Mouse (Mus musculus) midbrain, embryonic 15.5 days (tissue): ENCODE measurements around the gene Gmpr. TPM values are rescaled to one million over a fixed set of nuclear protein-coding genes. Genes with fewer than 3 reads are reported as not detected.

Experiments used
- ATAC-seq: fragments of 200-750 bp; cut with Nextera tagmentation; replicated peaks from 2 replicates; pipeline ENCODE4 v1.8.0; 2017; ENCODE audit warnings: moderate TSS enrichment
- H3K27ac ChIP-seq: fragments of 300-500 bp; sonication (generic); 2 replicates; pipeline ENCODE4 v1.5.1; 2015; ENCODE audit warnings: mild to moderate bottlenecking, inconsistent platforms
- H3K27me3 ChIP-seq: fragments of 300-500 bp; sonication (generic); replicated peaks from 2 replicates; pipeline ENCODE4 v1.6.1; 2015; ENCODE audit warnings: inconsistent platforms
- H3K36me3 ChIP-seq: fragments of 300-500 bp; sonication (generic); replicated peaks from 2 replicates; pipeline ENCODE4 v1.6.1; 2015; ENCODE audit warnings: inconsistent platforms
- H3K4me1 ChIP-seq: fragments of 300-500 bp; sonication (generic); 2 replicates; pipeline ENCODE4 v1.6.1; 2015; ENCODE audit warnings: inconsistent platforms
- H3K4me2 ChIP-seq: fragments of 300-500 bp; sonication (generic); 2 replicates; pipeline ENCODE4 v1.6.1; 2015; ENCODE audit warnings: inconsistent platforms, mild to moderate bottlenecking, moderate library complexity
- H3K4me3 ChIP-seq: fragments of 300-500 bp; sonication (generic); 2 replicates; pipeline ENCODE4 v1.5.1; 2015; ENCODE audit warnings: mild to moderate bottlenecking, inconsistent platforms
- H3K9ac ChIP-seq: fragments of 300-500 bp; sonication (generic); 2 replicates; pipeline ENCODE4 v1.6.1; 2015; ENCODE audit warnings: mild to moderate bottlenecking, inconsistent platforms
- H3K9me3 ChIP-seq: fragments of 300-500 bp; sonication (generic); 2 replicates; pipeline ENCODE4 v1.6.1; 2016; ENCODE audit warnings: inconsistent platforms
- WGBS: fragments of 180-500 bp; shearing (Covaris S2); methylation state at CpG from one replicate; pipeline ENCODE4 v1.1.7; 2015; ENCODE audit warnings: mixed read lengths; 5-methylcytosine and 5-hydroxymethylcytosine counted together
- polyA plus RNA-seq: library from polyadenylated mRNA; unstranded; fragments of >200 nt; fragmentation: Nextera tagmentation; extraction: Ambion mirVana; gene quantifications from 2 replicates; pipeline ENCODE4 v1.2.1, GENCODE M21; 2015

Gmpr gene
- 29.5 and 31.7 TPM in 2 replicates for polyA plus RNA-seq

GRCm38 (mm10) chr13:45507274-45508229 lies at the start of gene Gmpr:
TSS of gene Gmpr (plus strand) at chr13:45507444.
- WGBS, result under 1% methylated on average over 63 of the region's 63 CpGs
- Histone ChIP-seq H3K4me2 (peak within 1 kb of the TSS; percentile 88), H3K27ac (peak within 1 kb of the TSS; percentile 53), H3K4me1 (peaks cover 16% of the 10 kb centered on the region), H3K9ac (peak within 1 kb of the TSS; percentile 57), H3K4me3 (peak within 1 kb of the TSS; percentile 57), H3K27me3 (peaks cover 8% of the 10 kb centered on the region), H3K9me3 (no peaks in the 10 kb centered on the region), H3K36me3 (no peaks in the 10 kb centered on the region)
- peak; percentile 91 for ATAC-seq

GRCm38 (mm10) chr13:45457459-45457858 lies 49.8 kb upstream of the Gmpr start:
- no peaks in the 10 kb centered on the region for H3K27me3 ChIP-seq
- no peak for ATAC-seq
- H3K9ac ChIP-seq, result no peak overlapping the region
- no peak overlapping the region for H3K4me3 ChIP-seq
- H3K27ac ChIP-seq, result no peak overlapping the region
- no peaks in the 10 kb centered on the region for H3K9me3 ChIP-seq
- H3K4me1 ChIP-seq, result peaks cover 9% of the 10 kb centered on the region
- WGBS, result 75% methylated on average over 7 of the region's 7 CpGs
- no peaks in the 10 kb centered on the region for H3K36me3 ChIP-seq
- no peak overlapping the region for H3K4me2 ChIP-seq

DNA sequence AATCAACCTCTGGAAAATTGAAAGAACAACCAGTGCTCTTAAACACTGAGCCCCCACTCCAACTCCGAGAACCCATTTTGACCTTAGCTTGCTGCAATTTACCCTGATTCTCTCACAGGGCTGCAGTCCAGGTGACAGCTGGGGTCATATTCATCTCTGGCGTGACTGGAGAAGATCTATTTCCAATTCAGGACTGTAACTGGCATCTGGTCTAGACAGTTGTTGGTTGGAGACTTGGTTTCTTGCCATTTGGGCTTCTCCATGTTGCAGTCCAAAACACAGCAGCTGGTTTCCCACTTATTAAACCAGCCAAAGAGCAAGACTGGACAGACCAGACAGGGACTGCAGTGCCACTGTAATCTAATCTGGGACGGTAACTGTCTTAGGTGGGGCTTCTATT lies 47.1 kb upstream of the Gmpr start:
- Histone ChIP-seq H3K4me3 (no peak overlapping the region), H3K27me3 (no peaks in the 10 kb centered on the region), H3K9me3 (no peaks in the 10 kb centered on the region), H3K4me2 (no peak overlapping the region), H3K9ac (no peak overlapping the region), H3K27ac (no peak overlapping the region), H3K4me1 (peaks cover 7% of the 10 kb centered on the region), H3K36me3 (no peaks in the 10 kb centered on the region)
- WGBS, result 86% methylated on average over 3 of the region's 3 CpGs
- ATAC-seq, result no peak

- 80% methylated on average over 14 of the region's 14 CpGs for WGBS
- no peaks in the 10 kb centered on the region for H3K27me3 ChIP-seq
- no peak for ATAC-seq
- H3K9me3 ChIP-seq, result no peaks in the 10 kb centered on the region
- H3K4me1 ChIP-seq, result no peaks in the 10 kb centered on the region
- H3K4me3 ChIP-seq, result no peak overlapping the region
- no peaks in the 10 kb centered on the region for H3K36me3 ChIP-seq
- no peak overlapping the region for H3K4me2 ChIP-seq
- no peak overlapping the region for H3K9ac ChIP-seq
- no peak overlapping the region for H3K27ac ChIP-seq
These were observed 45.8 kb upstream of the Gmpr start for GRCm38 (mm10) chr13:45461370-45461958.

DNA sequence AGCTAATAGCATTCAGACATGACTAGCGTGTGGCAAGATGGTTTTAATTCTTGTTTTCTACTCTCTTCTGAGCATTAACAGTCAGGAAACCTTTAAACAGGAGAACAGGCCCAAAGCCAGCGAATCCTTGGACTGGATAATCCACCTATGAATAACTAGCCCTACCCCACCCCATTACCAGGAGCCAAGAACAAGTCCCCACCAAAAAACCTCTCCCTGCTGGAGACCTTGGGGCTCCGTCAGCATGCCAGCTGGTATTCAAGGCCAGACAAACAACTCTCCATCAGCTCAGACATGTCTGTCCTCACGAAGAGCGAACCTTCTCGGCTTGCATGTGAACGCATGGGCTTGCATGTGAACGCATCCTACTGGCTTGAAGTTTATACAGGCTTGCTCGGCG lies 41.6 kb upstream of the Gmpr start:
- no peak for ATAC-seq
- peaks cover 4% of the 10 kb centered on the region; the same call in 1 of the 2 replicates for H3K27me3 ChIP-seq
- no peak overlapping the region for H3K4me2 ChIP-seq
- no peak overlapping the region for H3K9ac ChIP-seq
- 77% methylated on average over 10 of the region's 10 CpGs for WGBS
- H3K4me1 ChIP-seq, result peaks cover 11% of the 10 kb centered on the region
- no peak overlapping the region for H3K27ac ChIP-seq
- no peaks in the 10 kb centered on the region for H3K36me3 ChIP-seq
- no peak overlapping the region for H3K4me3 ChIP-seq
- no peaks in the 10 kb centered on the region for H3K9me3 ChIP-seq

GRCm38 (mm10) chr13:45466031-45466519 lies 41.2 kb upstream of the Gmpr start:
- H3K27me3 ChIP-seq, result peaks cover 4% of the 10 kb centered on the region; the same call in 1 of the 2 replicates
- no peak overlapping the region for H3K27ac ChIP-seq
- H3K36me3 ChIP-seq, result no peaks in the 10 kb centered on the region
- no peaks in the 10 kb centered on the region for H3K9me3 ChIP-seq
- peaks cover 11% of the 10 kb centered on the region for H3K4me1 ChIP-seq
- WGBS, result 64% methylated on average over 10 of the region's 10 CpGs
- no peak overlapping the region for H3K4me2 ChIP-seq
- H3K4me3 ChIP-seq, result no peak overlapping the region
- no peak overlapping the region for H3K9ac ChIP-seq
- no peak for ATAC-seq

DNA sequence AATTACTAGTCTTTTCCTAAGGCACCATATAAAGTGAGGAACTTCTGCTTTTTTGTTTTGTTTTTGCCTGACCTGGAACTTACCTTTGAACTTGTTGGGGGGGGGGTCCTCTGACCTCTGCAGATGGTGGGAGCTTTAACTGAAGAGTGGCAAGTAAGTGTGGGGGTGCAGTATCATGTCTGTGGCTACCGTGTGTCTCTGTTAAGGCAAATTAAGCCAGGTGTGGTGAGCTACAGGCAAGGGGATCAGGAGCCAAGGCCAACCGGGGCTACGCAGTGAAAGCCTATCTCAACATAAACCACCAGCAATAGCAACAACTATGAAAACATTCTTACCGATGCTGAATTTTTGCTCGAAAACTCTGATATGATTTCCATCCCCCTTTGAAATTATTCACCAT lies 38.5 kb upstream of the Gmpr start:
- H3K9me3 ChIP-seq, result no peaks in the 10 kb centered on the region
- H3K9ac ChIP-seq, result no peak overlapping the region
- H3K4me3 ChIP-seq, result no peak overlapping the region
- no peak overlapping the region for H3K4me2 ChIP-seq
- H3K27me3 ChIP-seq, result peaks cover 4% of the 10 kb centered on the region; the same call in 1 of the 2 replicates
- 80% methylated on average over 5 of the region's 5 CpGs for WGBS
- ATAC-seq, result no peak
- H3K27ac ChIP-seq, result no peak overlapping the region
- no peaks in the 10 kb centered on the region for H3K36me3 ChIP-seq
- peaks cover 11% of the 10 kb centered on the region for H3K4me1 ChIP-seq

GRCm38 (mm10) chr13:45469481-45470301 lies 37.6 kb upstream of the Gmpr start:
- peak overlapping the region; percentile 17 for H3K4me2 ChIP-seq
- 13% methylated on average over 19 of the region's 19 CpGs for WGBS
- no peak overlapping the region for H3K4me3 ChIP-seq
- no peaks in the 10 kb centered on the region for H3K36me3 ChIP-seq
- no peak overlapping the region for H3K27ac ChIP-seq
- 0 out of 2 replicates have a peak, but pooled peaks have one; percentile 17 for ATAC-seq
- H3K9ac ChIP-seq, result no peak overlapping the region
- no peaks in the 10 kb centered on the region for H3K9me3 ChIP-seq
- peaks cover 11% of the 10 kb centered on the region for H3K4me1 ChIP-seq
- H3K27me3 ChIP-seq, result peaks cover 4% of the 10 kb centered on the region; the same call in 1 of the 2 replicates

DNA sequence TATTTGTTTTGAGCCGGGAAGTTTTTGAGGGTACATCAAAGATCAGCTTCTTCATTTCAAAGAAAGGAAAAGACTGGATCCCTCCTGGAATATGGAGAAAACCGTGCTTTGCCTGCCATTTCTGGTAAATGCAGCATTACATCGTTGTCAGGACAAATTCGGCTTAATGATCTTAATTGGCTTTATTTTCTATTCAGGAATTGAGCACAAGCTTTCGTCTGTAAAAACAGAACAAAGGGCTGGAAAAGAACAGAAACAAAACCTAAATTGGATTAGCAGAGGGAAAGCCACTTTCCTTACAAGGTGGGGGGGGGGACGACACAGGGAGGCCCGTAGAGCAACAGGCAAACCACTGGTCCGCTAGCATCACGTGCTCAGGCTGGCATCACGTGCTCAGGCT lies 33.9 kb upstream of the Gmpr start:
- no peak for ATAC-seq
- WGBS, result 17% methylated on average over 7 of the region's 10 CpGs
- Histone ChIP-seq H3K27me3 (peaks cover 4% of the 10 kb centered on the region; the same call in 1 of the 2 replicates), H3K9me3 (no peaks in the 10 kb centered on the region), H3K4me3 (no peak overlapping the region), H3K27ac (no peak overlapping the region), H3K4me2 (no peak overlapping the region), H3K4me1 (peaks cover 11% of the 10 kb centered on the region), H3K36me3 (no peaks in the 10 kb centered on the region), H3K9ac (no peak overlapping the region)

DNA sequence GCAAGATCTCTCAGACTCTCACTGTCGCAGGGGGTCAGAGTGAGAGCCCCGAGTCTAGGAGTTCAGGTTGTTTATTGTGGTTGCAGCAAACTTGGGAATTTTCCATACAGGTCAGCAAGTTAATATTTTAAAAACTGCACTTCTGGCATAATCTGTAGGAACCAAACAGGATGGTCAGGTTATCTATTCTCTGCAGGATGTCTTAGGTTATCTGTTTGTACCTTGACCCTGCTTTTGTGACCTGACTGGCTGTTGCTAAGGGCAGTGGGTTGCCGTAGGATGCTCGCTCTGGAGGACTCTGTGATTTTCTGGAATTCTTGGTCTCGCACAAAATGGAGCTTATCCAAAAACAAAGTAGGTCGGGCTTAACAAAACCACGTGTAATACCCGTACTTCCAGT lies 31.9 kb upstream of the Gmpr start:
- Histone ChIP-seq H3K9ac (no peak overlapping the region), H3K4me3 (no peak overlapping the region), H3K9me3 (no peaks in the 10 kb centered on the region), H3K36me3 (no peaks in the 10 kb centered on the region), H3K27me3 (peaks cover 2% of the 10 kb centered on the region; the same call in 1 of the 2 replicates), H3K4me2 (no peak overlapping the region), H3K27ac (no peak overlapping the region), H3K4me1 (0 out of 2 replicates have a peak, but pooled peaks cover under 1% of the 10 kb centered on the region)
- WGBS, result 73% methylated on average over 8 of the region's 8 CpGs
- no peak for ATAC-seq

- H3K9me3 ChIP-seq, result no peaks in the 10 kb centered on the region
- H3K4me3 ChIP-seq, result no peak overlapping the region
- ATAC-seq, result no peak
- no peak overlapping the region for H3K27ac ChIP-seq
- H3K9ac ChIP-seq, result no peak overlapping the region
- H3K4me1 ChIP-seq, result no peaks in the 10 kb centered on the region
- 33% methylated on average over 3 of the region's 3 CpGs for WGBS
- H3K27me3 ChIP-seq, result no peaks in the 10 kb centered on the region
- H3K36me3 ChIP-seq, result no peaks in the 10 kb centered on the region
- no peak overlapping the region for H3K4me2 ChIP-seq
These were observed 30.1 kb upstream of the Gmpr start for GRCm38 (mm10) chr13:45477183-45477582.

DNA sequence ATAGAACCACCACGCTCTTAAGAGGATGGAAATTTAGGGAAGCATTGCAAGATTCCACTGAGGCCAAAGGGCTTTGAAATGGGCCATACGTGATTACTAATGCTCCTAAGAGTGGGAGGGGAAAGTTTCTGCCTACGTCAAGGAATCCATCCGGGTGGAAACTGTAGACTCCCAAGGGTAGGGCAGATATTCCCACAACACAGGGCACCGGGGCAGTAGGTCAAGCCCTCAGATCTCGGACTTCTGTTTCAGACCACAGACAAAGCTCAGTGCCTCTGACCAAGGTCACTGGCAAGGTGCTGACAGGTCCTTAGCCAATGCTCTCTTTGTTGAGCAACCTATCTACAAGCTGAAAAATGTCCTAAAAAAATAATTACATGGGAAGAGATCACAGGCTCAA lies 27.3 kb upstream of the Gmpr start:
- WGBS, result 84% methylated on average over 6 of the region's 6 CpGs

More for the DNA sequence above, 27.3 kb upstream of the Gmpr start:
- Histone ChIP-seq H3K27me3 (no peaks in the 10 kb centered on the region), H3K27ac (no peak overlapping the region), H3K9me3 (no peaks in the 10 kb centered on the region), H3K4me1 (no peaks in the 10 kb centered on the region), H3K4me2 (no peak overlapping the region), H3K36me3 (no peaks in the 10 kb centered on the region), H3K4me3 (no peak overlapping the region), H3K9ac (no peak overlapping the region)
- ATAC-seq, result no peak
